Mouse (Mus musculus) layer of hippocampus, adult 2 months (tissue): ENCODE measurements around the gene Calm2. TPM values are rescaled to one million over a fixed set of nuclear protein-coding genes. Genes with fewer than 3 reads are reported as not detected.

Experiments
- DNase-seq, 2 experiments: peaks; one replicate each; pipeline ENCODE4 v3.0.0; 2022; ENCODE audit warnings: low spot score in 2 of 2
- H3K27ac ChIP-seq: fragments of 200-600 bp; 2 replicates; pipeline ENCODE4 v1.8.1; 2022
- H3K4me3 ChIP-seq: fragments of 200-600 bp; 2 replicates; pipeline ENCODE4 v1.8.1; 2022; ENCODE audit warnings: mild to moderate bottlenecking
- CTCF ChIP-seq: fragments of 200-600 bp; conservative IDR thresholded peaks from 2 replicates; pipeline ENCODE4 v1.8.1; 2022; ENCODE audit warnings: antibody characterized with exemption, mild to moderate bottlenecking, moderate library complexity
- long read RNA-seq, 2 experiments: library from polyadenylated mRNA; stranded (forward); transcript quantifications; one replicate each; pipeline ENCODE4 v2.0.0; 2021; ENCODE audit warnings: borderline mapping rate in 2 of 2
- total RNA-seq, 2 experiments: library from RNA; stranded (reverse); gene quantifications; 2 replicates each; pipeline ENCODE4 v1.2.3; 2021

The Calm2 gene
- total RNA-seq = 1,000 to 10,000 TPM; 2,133 to 2,202 TPM
- long read RNA-seq, experiment 1, transcript Calm2-201 (6 exons, 1,205 nt) = major isoform, 2,351 of 2,431 reads
- long read RNA-seq, experiment 1, transcript Calm2-204 (5 exons, 842 nt) = minor isoform, 7 of 2,431 reads
- long read RNA-seq, experiment 1, partial matches to known transcripts = 37 of 2,431 reads
- long read RNA-seq, experiment 1, other reads (novel, unspliced or antisense) = 35 of 2,431 reads
- long read RNA-seq, experiment 2, transcript Calm2-204 (5 exons, 842 nt) = minor isoform, 11 of 3,524 reads
- long read RNA-seq, experiment 2, transcript Calm2-201 (6 exons, 1,205 nt) = major isoform, 3,412 of 3,524 reads
- long read RNA-seq, experiment 2, partial matches to known transcripts = 54 of 3,524 reads
- long read RNA-seq, experiment 2, other reads (novel, unspliced or antisense) = 44 of 3,524 reads

DNA sequence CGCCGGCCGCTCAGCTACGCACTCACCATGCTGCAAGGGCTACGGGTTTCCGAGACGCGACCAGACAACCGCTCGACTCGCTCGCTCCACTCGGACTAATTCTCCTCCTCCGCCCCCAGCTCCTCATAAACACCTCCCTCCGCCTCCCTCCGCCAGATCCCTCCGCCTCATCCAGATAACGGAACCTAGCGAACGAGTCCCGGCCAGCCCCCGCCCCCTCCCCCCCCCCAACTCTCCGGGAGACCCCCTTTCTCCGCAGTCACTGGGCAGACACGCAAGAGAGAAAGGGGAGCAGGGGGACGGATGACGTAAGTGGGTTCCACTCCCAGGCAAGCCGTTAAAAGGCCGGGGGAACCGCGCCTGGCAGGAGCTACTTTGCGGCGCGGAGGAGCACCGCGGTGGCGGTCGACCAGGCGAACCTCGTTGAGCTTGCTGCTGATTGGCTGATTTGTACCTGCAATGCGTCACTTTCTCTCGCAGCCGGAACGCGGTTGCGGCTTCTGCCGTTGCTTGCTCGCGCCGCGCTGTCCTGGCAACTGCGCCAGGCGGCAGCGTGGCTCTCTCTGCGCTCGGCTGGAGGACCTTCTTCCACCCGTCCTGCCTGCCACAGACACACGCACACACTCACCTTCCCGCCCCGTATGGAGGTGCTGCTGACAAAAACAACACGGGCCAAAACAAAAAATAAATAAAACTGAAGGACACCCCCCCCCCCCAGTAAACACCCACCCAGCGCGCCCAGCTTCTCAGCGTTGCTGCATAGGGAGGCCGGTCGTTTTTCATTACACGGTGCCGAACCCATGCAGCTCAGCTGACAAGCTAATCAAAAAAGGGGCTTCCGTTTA, at the start of gene Calm2:
Gene Calm2 (minus strand): TSS at position 169 of the 845 bp plus-strand sequence.
- Histone ChIP-seq H3K4me3 (peak within 1 kb of the TSS; percentile 85), H3K27ac (peak within 1 kb of the TSS; percentile 99)
- peak; percentile 32 for TF ChIP-seq CTCF
- peak; percentile 97 to 99 for DNase-seq

DNA sequence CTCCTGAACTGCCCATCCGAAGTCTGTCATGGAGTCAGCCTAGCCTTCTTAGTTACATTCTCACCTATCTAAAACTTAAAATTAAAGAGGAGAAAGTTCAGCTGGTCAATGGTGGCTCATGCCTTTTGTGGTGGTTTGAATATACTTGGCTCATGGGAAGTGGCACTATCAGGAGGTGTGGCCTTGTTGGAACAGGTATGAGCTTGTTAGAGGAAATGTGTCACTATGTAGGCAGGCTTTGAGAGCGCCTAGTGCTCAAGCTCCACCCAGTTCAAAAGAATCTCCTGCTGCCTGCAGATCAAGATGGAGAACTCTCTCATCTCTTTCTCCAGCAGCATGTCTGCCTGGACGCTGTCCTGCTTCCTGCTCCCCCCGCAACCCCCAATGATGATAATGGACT, 48.8 kb upstream of the Calm2 start:
- Histone ChIP-seq H3K27ac (no peak overlapping the region), H3K4me3 (no peak overlapping the region)
- no peak for TF ChIP-seq CTCF
- DNase-seq = no peak

DNA sequence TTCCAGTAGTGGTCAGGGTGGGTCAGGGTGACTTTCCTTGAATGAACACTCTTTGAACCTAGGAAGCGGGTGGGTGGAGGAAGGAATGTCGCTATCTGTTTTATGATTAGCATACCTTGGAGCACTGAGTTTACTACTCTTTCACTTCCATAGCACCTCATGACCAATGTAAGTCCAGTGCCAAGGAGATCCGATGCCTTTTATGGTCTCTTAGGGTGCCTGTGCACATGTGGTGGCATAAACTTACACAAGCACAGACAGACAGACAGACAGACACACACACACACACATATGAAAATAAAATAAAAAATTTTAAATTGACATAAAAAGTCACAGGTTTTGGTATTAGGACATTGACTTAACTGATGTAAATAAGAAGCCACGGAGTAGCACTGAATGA, 47.6 kb upstream of the Calm2 start:
- DNase-seq = no peak
- H3K4me3 ChIP-seq = no peak overlapping the region
- TF ChIP-seq CTCF = no peak
- no peak overlapping the region for H3K27ac ChIP-seq

DNA sequence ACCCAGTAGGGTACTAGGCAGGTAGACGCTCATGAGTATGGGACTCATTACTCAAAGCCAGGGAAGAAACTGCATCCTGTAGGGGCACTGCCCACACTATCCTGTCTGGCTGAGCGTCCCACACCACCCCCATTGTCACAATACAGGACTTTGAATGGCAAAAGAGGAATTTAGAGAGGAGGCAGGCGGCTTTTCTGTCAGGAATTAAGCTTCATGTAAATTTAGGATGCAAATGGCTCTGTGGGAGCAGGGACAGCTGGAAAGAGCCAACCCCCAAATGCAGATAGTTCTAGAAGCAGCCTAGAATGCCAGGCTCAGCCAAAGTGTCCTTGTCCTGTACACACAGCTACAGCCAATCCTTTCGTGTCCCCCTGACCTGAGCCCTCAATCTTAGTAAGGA, 45.6 kb upstream of the Calm2 start:
- peak overlapping the region; percentile 73 for H3K27ac ChIP-seq
- peak in 1 of 2 experiments; percentile 28 for DNase-seq

DNA sequence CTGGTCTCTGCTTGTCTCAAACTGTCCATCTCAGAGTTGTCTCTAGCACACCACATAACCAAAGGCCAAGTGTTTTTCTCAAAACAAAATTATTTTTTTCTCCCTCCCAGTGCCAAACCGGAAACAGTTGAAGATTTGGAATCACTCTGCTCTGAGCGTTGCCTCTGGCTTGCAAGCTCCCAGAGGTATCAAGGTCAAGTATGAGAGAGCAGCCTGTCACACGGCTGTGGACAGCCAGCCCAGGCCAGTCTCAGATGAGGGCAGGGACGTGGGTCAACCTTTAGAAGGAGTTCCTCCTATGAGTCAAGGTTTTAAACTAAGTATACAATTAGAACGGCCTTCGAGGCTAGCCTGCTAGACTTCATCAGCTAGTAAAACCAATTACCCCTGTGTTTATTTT, 43.6 kb upstream of the Calm2 start:
- no peak for DNase-seq
- H3K27ac ChIP-seq = peak overlapping the region; percentile 73
- TF ChIP-seq CTCF = no peak
- H3K4me3 ChIP-seq = no peak overlapping the region

More for the DNA sequence above, 45.6 kb upstream of the Calm2 start:
- no peak overlapping the region for H3K4me3 ChIP-seq
- no peak for TF ChIP-seq CTCF

DNA sequence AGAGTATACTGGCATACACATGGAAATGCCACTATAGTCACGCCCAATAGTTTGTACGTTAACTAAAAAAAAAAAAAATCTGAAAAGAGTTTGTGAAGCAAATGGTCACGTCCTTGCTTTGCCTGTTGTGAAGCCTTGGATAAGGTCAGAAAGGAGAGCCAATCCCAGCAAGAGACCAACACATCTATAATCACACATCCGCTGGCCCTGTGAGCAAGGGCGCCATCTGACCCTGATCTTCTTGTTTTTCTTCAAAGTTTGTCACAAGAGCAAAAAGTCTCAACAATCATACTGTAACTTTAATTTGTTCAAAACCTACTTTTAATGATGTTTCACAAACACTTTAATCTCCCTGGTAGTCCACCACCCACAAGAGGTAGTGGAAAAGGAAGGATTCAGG, 39.0 kb upstream of the Calm2 start:
- no peak overlapping the region for H3K4me3 ChIP-seq
- TF ChIP-seq CTCF = no peak
- no peak overlapping the region for H3K27ac ChIP-seq
- DNase-seq = no peak

DNA sequence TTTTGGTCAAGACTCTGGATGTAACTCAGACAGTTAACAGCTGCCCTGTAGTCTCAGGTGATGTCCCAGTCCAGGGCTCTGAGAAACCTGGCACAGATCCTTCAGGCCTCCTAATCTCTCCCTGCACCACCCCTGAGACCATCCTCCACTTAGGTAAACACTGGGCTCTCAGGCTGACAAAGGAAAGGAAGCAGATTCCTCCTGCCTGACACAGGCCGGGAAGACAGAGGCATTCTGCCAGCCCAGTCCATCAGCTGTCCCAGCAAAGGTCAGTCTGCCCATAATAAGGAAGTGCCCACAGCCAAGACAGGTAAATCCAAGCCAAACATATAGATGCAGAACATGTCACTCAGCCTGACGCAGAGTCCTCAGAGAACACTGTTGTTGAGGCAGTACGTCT, 36.1 kb upstream of the Calm2 start:
- TF ChIP-seq CTCF = no peak
- H3K4me3 ChIP-seq = no peak overlapping the region
- no peak for DNase-seq
- H3K27ac ChIP-seq = no peak overlapping the region

DNA sequence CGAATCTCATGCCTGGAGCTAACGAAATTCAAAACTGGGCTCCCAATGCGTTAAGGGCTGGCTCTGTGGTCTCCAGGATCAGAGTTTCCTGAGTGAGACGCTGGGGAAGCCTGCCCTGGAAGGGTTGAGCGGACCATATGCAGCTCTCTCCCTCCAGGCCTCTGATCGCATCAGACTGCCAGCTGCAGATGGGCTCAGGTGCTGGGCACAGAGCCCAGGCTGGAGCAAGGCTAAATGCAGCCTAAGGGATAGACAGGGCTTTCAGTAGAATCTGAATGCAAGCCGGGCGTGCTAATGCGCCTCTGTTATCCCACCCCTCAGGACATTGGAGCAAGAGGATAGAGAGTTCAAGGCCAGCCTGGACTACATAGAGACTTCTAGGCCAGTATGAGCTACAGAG, 31.8 kb upstream of the Calm2 start:
- H3K4me3 ChIP-seq = no peak overlapping the region
- no peak for TF ChIP-seq CTCF
- DNase-seq = no peak
- H3K27ac ChIP-seq = peak overlapping the region; percentile 32; the same call in 1 of the 2 replicates

DNA sequence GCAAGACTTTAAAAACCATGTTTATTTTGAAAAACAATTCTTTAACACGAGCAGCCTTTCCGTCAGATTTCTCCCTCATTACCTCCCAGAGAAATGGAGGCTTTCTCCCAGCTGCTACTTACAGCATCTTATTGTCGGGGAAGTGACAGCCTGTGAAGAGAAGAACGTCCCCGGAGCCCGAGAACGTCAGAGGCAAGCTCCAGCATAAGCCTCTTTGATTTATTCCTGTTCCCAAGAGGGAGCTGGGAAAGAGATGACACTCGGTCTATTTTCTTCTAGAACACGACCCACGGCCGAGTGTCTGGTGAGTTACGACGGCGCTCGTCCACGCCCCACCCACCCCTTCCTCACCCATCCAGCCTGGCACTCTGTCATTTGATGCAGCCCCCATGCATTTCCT, 30.9 kb upstream of the Calm2 start:
- DNase-seq = no peak
- Histone ChIP-seq H3K4me3 (no peak overlapping the region), H3K27ac (peak overlapping the region; percentile 39; the same call in 1 of the 2 replicates)
- no peak for TF ChIP-seq CTCF

DNA sequence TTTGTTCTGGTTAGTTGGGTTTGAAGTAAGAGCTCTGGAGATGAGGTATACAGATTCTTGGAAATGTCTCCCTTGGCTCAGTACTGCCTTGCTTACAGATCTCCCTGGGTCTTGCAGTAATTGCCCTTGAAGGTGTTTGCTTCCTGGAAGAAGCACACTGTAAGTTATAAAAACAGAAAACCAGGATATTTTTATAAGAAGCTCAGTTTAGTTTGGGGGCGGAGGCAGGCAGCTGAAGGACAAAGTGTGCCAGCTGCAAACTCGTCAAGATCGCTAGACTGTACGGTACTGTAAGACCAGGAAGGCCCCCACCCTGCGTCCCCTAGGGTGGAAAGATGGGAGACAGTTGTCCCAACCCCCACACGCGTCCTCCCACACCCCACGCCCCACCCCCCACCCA, 28.6 kb upstream of the Calm2 start:
- DNase-seq = no peak
- peak overlapping the region; percentile 95 for H3K27ac ChIP-seq
- no peak for TF ChIP-seq CTCF
- no peak overlapping the region for H3K4me3 ChIP-seq

DNA sequence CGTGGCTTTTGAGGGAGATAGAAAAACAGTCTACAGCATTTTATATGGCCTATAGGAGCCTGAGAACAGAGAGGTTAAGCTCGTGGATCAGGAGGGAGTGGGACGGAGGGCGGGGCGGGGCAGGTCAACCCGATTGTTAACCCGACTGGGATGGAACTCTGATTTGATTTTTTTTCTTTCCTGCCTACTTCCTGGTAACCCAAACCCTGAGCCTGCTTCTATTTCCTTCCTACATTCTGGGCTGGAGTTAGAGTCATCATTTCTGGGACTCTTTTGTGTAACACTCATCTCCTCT, 27.7 kb upstream of the Calm2 start:
- H3K4me3 ChIP-seq = peak overlapping the region; percentile 38
- peak overlapping the region; percentile 95 for H3K27ac ChIP-seq
- DNase-seq = no peak
- TF ChIP-seq CTCF = no peak

DNA sequence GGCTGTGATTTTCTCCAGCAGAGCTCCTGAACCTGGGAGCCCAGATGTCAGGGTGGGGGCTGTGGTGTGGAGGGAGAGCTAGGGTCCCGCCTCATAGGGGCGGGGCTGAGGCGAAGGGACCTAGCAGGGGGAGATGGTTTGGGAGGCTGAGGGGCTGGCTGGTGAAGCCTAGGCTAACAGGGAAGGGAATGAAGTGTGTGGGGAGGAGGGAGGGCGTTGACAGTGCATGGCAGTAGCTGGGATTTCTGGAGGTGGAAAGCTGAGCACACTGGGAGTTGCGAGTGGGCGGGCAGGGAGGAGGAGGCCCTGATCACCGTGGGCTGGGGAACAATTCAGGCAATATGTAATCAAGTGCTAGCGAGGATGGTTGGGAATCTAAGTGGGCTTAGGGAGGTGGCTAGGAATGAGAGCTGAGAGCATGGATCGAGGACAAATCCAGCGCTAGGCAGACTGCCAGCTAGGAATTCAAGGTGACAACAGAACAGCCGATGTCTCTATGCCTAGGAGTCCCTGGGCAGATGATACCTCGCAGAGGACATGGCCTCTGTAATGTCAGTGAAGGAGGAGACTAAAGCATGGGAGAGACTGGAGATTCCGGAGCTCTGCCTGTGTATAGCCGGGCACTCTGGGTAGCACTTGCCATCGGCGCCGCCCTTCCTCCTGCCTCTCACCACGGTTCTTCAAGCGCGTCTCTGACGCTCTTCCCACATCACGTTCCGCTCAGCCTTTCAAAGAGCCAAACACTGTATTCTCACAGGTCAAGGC, 27.2 kb upstream of the Calm2 start:
- TF ChIP-seq CTCF = no peak
- peak; percentile 56 to 61 for DNase-seq
- Histone ChIP-seq H3K27ac (peak overlapping the region; percentile 95), H3K4me3 (peak overlapping the region; percentile 38)

DNA sequence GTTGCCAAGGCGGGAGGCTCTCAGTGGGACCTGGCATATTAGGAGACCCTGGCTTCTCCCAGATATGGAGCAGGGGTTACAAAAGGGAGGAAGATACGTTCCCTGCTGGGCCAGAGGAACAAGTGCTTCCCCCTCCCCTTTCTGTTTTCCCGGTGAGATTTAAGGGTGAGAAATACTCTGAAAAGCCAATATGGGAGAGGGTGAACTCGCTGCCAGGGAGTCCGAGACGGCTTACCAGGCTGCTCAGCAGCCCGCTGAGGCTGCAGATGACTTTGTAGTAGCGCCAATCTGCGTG, 26.7 kb upstream of the Calm2 start:
- TF ChIP-seq CTCF = no peak
- no peak for DNase-seq
- peak overlapping the region; percentile 95 for H3K27ac ChIP-seq
- peak overlapping the region; percentile 38 for H3K4me3 ChIP-seq
